Mouse (Mus musculus) neural tube, embryonic 14.5 days (tissue): ENCODE results near the gene Il17c. TPM values are rescaled to one million over a fixed set of nuclear protein-coding genes. Genes with fewer than 3 reads are reported as not detected.

Experiments
- ATAC-seq: fragments of 200-750 bp; cut with Nextera tagmentation; 2 replicates; pipeline ENCODE4 v1.8.0; 2017; ENCODE audit warnings: low read depth, mild to moderate bottlenecking, moderate TSS enrichment, moderate library complexity
- H3K27ac ChIP-seq: fragments of 300-500 bp; sonication (generic); 2 replicates; pipeline ENCODE4 v1.5.1; 2014; ENCODE audit warnings: low read depth, mild to moderate bottlenecking, control low read depth, low read length, moderate library complexity, mixed read lengths
- H3K27me3 ChIP-seq: fragments of 300-500 bp; sonication (generic); 2 replicates; pipeline ENCODE4 v1.6.1; 2014; ENCODE audit warnings: low read length; ENCODE audit not compliant: control insufficient read depth, insufficient read depth
- H3K36me3 ChIP-seq: fragments of 300-500 bp; sonication (generic); 2 replicates; pipeline ENCODE4 v1.6.1; 2014; ENCODE audit warnings: low read length, mixed read lengths; ENCODE audit not compliant: control insufficient read depth, insufficient read depth
- H3K4me1 ChIP-seq: fragments of 300-500 bp; sonication (generic); 2 replicates; pipeline ENCODE4 v1.6.1; 2014; ENCODE audit warnings: low read length; ENCODE audit not compliant: control insufficient read depth, insufficient read depth
- H3K4me2 ChIP-seq: fragments of 300-500 bp; sonication (generic); 2 replicates; pipeline ENCODE4 v1.6.1; 2014; ENCODE audit warnings: mild to moderate bottlenecking, low read depth, low read length, control low read depth
- H3K4me3 ChIP-seq: fragments of 300-500 bp; sonication (generic); 2 replicates; pipeline ENCODE4 v1.5.1; 2014; ENCODE audit warnings: low read depth, low read length, control low read depth, mixed read lengths
- H3K9ac ChIP-seq: fragments of 300-500 bp; sonication (generic); replicated peaks from 2 replicates; pipeline ENCODE4 v1.6.1; 2014; ENCODE audit warnings: low read depth, mild to moderate bottlenecking, control low read depth, low read length, mixed read lengths
- H3K9me3 ChIP-seq: fragments of 300-500 bp; sonication (generic); 2 replicates; pipeline ENCODE4 v1.6.1; 2016; ENCODE audit warnings: low read length; ENCODE audit not compliant: control insufficient read depth
- WGBS: fragments of 180-500 bp; shearing (Covaris S2); extraction: QIAGEN DNeasy Blood & Tissue Kit; methylation state at CpG from one replicate; pipeline ENCODE4 v1.1.7; 2014; 5-methylcytosine and 5-hydroxymethylcytosine counted together
- polyA plus RNA-seq: library from polyadenylated mRNA; unstranded; fragments of >200 nt; fragmentation: Nextera tagmentation; extraction: Ambion mirVana; gene quantifications from 2 replicates; pipeline ENCODE4 v1.2.1, GENCODE M21; 2014

The Il17c gene
- polyA plus RNA-seq, 1 experiment from 2014 or later = not detected

GRCm38 (mm10) chr8:122460524-122461472, 39.0 kb downstream of the Il17c start, which contains the start of gene Snai3:
Snai3 (minus strand) TSS chr8:122460733.
- Histone ChIP-seq H3K4me1 (peaks cover 9% of the 10 kb centered on the region), H3K9ac (no peak within 1 kb of the TSS), H3K9me3 (no peaks in the 10 kb centered on the region), H3K36me3 (no peaks in the 10 kb centered on the region), H3K4me2 (peak within 1 kb of the TSS; percentile 58), H3K27ac (no peak within 1 kb of the TSS), H3K4me3 (peak within 1 kb of the TSS; percentile 33), H3K27me3 (peaks cover 20% of the 10 kb centered on the region)
- WGBS = 2% methylated on average over 53 of the region's 56 CpGs
- ATAC-seq = 0 out of 2 replicates have a peak, but pooled peaks have one; percentile 31

DNA sequence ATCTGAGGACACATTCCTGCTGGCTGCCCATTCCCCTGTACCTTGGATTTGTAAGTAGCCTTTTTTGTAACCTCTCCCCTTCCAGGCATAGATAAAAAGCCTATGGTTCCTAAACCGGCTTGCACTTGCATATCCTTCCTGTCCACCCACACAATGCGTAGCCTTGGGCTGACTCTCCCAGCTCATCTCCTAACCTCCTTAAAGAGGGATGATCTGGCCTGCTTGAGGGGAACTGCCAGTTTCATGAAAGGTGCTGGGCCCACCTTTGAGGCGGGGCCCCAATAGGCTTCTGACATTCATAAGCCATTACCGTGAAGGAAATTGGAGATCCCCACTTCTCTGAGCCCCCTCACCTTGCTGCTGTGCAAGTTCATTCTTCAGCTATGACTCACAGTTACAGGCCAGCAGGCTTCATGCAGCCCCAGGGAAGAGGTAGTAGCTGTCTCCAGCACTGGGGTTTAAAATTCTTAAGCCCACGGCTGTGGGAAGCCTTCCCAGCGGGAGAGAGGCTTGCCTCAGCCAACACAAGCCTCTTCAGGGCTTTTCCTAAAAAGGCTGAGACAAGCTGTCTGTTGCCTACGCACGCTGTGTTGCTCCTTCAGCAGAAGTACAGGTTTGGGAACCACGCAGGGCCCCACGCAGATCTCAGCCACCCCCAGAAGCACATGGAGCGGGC, 39.8 kb downstream of the Il17c start:
- Histone ChIP-seq H3K9ac (no peak overlapping the region), H3K27me3 (peaks cover 20% of the 10 kb centered on the region), H3K36me3 (peaks cover under 1% of the 10 kb centered on the region; the same call in 1 of the 2 replicates), H3K9me3 (no peaks in the 10 kb centered on the region), H3K4me3 (no peak overlapping the region), H3K4me1 (peaks cover 9% of the 10 kb centered on the region), H3K27ac (no peak overlapping the region), H3K4me2 (no peak overlapping the region)
- no peak for ATAC-seq
- 64% methylated on average over 11 of the region's 11 CpGs for WGBS

DNA sequence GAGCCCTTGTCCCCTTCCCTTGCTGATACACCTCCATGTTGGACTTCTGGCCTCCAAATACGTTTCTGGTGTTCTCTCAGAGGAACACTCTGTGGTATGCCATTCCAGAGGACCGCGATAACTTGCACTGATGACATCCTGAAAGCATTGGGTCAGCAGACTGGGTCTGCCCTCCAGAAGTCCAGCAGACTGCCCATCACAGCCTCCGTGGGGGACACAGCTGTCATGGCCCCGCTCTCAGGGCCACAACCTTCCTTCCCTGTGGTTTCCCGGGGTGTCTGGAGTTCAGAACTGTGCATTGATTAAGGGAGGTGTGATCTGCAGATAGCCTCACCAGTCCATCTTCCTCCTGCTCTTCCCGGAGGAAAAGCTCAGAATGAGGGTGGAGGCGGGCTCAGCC, 40.7 kb downstream of the Il17c start:
- Histone ChIP-seq H3K4me2 (no peak overlapping the region), H3K36me3 (peaks cover 9% of the 10 kb centered on the region), H3K4me1 (peaks cover 9% of the 10 kb centered on the region), H3K9ac (no peak overlapping the region), H3K4me3 (no peak overlapping the region), H3K27me3 (peaks cover 20% of the 10 kb centered on the region), H3K27ac (no peak overlapping the region), H3K9me3 (no peaks in the 10 kb centered on the region)
- no peak for ATAC-seq
- 69% methylated on average over 8 of the region's 8 CpGs for WGBS

GRCm38 (mm10) chr8:122463651-122464640, 42.1 kb downstream of the Il17c start:
- Histone ChIP-seq H3K27ac (no peak overlapping the region), H3K9me3 (no peaks in the 10 kb centered on the region), H3K4me2 (no peak overlapping the region), H3K27me3 (peaks cover 20% of the 10 kb centered on the region), H3K4me3 (no peak overlapping the region), H3K36me3 (peaks cover 12% of the 10 kb centered on the region), H3K4me1 (peaks cover 9% of the 10 kb centered on the region), H3K9ac (no peak overlapping the region)
- ATAC-seq = no peak
- 72% methylated on average over 12 of the region's 12 CpGs for WGBS

DNA sequence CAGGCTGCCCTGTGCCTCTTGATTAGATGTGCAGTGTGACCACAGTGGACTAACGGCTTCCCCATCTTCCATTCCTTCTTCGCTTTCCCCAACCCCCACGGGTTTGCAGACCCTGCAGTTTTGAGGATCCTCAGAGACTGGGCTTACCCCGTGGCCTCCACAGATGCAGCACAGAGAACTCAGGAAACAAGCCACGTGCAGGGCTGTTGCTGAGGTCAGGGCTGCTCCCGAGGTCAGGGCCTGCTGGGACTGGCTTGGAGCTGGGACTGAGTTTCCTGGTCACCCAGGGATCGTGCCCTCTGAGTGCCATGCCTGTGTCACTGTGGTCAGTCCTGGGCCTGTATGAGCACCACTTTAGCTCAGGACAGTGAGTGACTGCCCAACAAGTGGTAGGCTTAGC, 43.2 kb downstream of the Il17c start:
- H3K4me1 ChIP-seq = peaks cover 9% of the 10 kb centered on the region
- H3K4me2 ChIP-seq = no peak overlapping the region
- 79% methylated on average over 7 of the region's 7 CpGs for WGBS
- H3K9ac ChIP-seq = no peak overlapping the region
- peaks cover 14% of the 10 kb centered on the region for H3K27me3 ChIP-seq
- H3K9me3 ChIP-seq = no peaks in the 10 kb centered on the region
- no peak for ATAC-seq
- no peak overlapping the region for H3K27ac ChIP-seq
- H3K36me3 ChIP-seq = peaks cover 12% of the 10 kb centered on the region
- no peak overlapping the region for H3K4me3 ChIP-seq

DNA sequence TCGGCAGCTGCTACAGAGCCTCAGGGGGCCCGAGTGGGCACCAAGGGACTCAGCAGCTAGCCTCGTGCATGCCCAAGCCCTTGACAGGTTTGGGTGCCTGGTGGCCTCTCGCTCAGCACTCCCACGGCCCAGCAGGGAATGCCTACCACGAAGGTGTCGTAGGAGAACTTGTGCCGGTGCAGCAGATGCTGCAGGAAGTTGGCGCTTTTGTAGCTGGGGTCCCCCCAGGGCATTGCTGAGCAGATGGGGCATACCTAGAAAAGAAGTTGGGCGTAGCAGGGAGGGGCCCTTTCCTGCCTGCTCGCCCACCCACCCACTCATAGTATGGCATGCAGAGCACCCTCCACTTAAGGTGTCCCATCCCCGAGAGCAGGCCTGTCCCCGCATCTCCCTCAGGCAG, 46.0 kb downstream of the Il17c start:
- Histone ChIP-seq H3K36me3 (peaks cover 12% of the 10 kb centered on the region), H3K4me1 (no peaks in the 10 kb centered on the region), H3K4me2 (no peak overlapping the region), H3K9ac (no peak overlapping the region), H3K9me3 (no peaks in the 10 kb centered on the region), H3K27ac (no peak overlapping the region), H3K4me3 (no peak overlapping the region), H3K27me3 (no peaks in the 10 kb centered on the region)
- WGBS = 89% methylated on average over 13 of the region's 13 CpGs
- no peak for ATAC-seq

DNA sequence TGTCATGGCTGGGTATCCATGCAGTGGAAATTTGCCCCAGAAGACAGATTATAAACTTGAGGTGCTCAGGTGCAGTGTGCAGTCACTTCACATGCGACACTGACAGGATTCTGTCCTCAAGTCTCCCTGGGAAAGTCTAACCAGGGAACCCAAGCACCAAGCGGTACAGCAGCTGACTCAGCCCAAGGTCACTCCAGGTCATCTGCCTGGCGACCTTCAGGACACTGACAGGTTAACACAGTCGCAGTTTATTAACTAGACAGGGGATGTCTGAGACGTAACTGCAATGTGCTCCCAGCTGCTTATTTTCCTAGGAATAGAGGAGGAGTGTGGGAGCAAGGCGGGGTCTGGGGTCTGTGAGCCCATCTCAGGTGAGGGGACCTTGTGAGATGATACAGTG, 47.6 kb downstream of the Il17c start:
- Histone ChIP-seq H3K27ac (no peak overlapping the region), H3K4me3 (no peak overlapping the region), H3K27me3 (no peaks in the 10 kb centered on the region), H3K4me1 (peaks cover 1% of the 10 kb centered on the region; the same call in 1 of the 2 replicates), H3K4me2 (no peak overlapping the region), H3K9ac (no peak overlapping the region), H3K9me3 (no peaks in the 10 kb centered on the region), H3K36me3 (peaks cover 12% of the 10 kb centered on the region)
- WGBS = 77% methylated on average over 6 of the region's 6 CpGs
- ATAC-seq = no peak

GRCm38 (mm10) chr8:122469965-122470364, 48.1 kb downstream of the Il17c start:
- Histone ChIP-seq H3K27me3 (no peaks in the 10 kb centered on the region), H3K9ac (no peak overlapping the region)
- 91% methylated on average over 10 of the region's 10 CpGs for WGBS

More at GRCm38 (mm10) chr8:122469965-122470364, 48.1 kb downstream of the Il17c start:
- Histone ChIP-seq H3K36me3 (peaks cover 12% of the 10 kb centered on the region), H3K4me3 (no peak overlapping the region), H3K27ac (no peak overlapping the region), H3K9me3 (no peaks in the 10 kb centered on the region), H3K4me1 (peaks cover 7% of the 10 kb centered on the region), H3K4me2 (no peak overlapping the region)
- no peak for ATAC-seq
